Mouse (Mus musculus) neutrophil, adult 59 days (primary cell): ENCODE data around the gene D930007J09Rik. TPM values are rescaled to one million over a fixed set of nuclear protein-coding genes. Genes with fewer than 3 reads are reported as not detected.

ENCODE experiments used
- total RNA-seq, 2 experiments: library from RNA; stranded (reverse); gene quantifications; 1 replicate in 1 of 2; 2 replicates in 1 of 2; pipeline ENCODE4 v1.2.4; 2023

D930007J09Rik gene
- not detected for total RNA-seq

GRCm38 (mm10) chr13:32802259-32803081 is at the start of gene D930007J09Rik:
TSS of gene D930007J09Rik (minus strand) at chr13:32802849.

GRCm38 (mm10) chr13:32850668-32851404 is 48.2 kb upstream of the D930007J09Rik start, which contains the start of gene Serpinb1a:
TSS of gene Serpinb1a (minus strand) at chr13:32851185.

GRCm38 (mm10) chr13:32801693-32802221 is 892 bp downstream of the D930007J09Rik start, which contains the start of gene Wrnip1:
TSS of gene Wrnip1 (plus strand) at chr13:32802038.

GRCm38 (mm10) chr13:32783816-32784215 is 18.8 kb downstream of the D930007J09Rik start, which contains the start of gene Mylk4:
TSS of gene Mylk4 (minus strand) at chr13:32783954.

Other genes starting within 250 kb of the D930007J09Rik start
- gene Mylk4, start 18.9 kb downstream of the D930007J09Rik start, total RNA-seq = not detected
- 10 to 100 TPM in 1 of 2 experiments, 1 to 10 TPM in 1; 9.4 to 15.9 TPM for gene Wrnip1, start 811 bp downstream of the D930007J09Rik start, total RNA-seq
- gene Serpinb1a, start 48.3 kb upstream of the D930007J09Rik start, total RNA-seq = 100 to 1,000 TPM; 339 to 366 TPM
- gene Serpinb1c, start 95.4 kb upstream of the D930007J09Rik start, total RNA-seq = not detected
- gene Serpinb6b, start 162.4 kb upstream of the D930007J09Rik start, total RNA-seq = under 1 TPM; 0.42 to 0.49 TPM
- under 1 TPM; 0.42 to 0.67 TPM for gene Serpinb9, start 200.4 kb upstream of the D930007J09Rik start, total RNA-seq
- not detected for gene Serpinb9b, start 224.6 kb upstream of the D930007J09Rik start, total RNA-seq